In genomic region chr4:122892157-122892556, GRCm38 (mm10) we compare ENCODE assay signal across 8 mouse cellular contexts. TPM values are rescaled to one million over a fixed set of nuclear protein-coding genes. Genes with fewer than 3 reads are reported as not detected.
A peak's percentile ranks its signal among the peaks of the same experiment; 100 is the strongest.
DNase-seq lines count a peak whose midpoint lies in the region; ATAC-seq lines count a peak whose summit lies in the region.

No protein-coding gene starts in this region.

- H3K9ac ChIP-seq in heart, embryonic 13.5 days, result no peak overlapping the region
- H3K9ac ChIP-seq in neural tube, embryonic 15.5 days (replicated peaks), result no peak overlapping the region

- ATAC-seq in heart, embryonic 13.5 days (ENCODE audit: extremely low read depth, insufficient number of reproducible peaks, low FRiP score, low TSS enrichment), result no peak
- no peak for ATAC-seq in neural tube, embryonic 15.5 days (ENCODE audit: low FRiP score)

- DNase-seq in heart, postnatal 36 days, result no peak
- no peak for DNase-seq in neural tube, embryonic 10.5 days (ENCODE audit: extremely low spot score, low spot score)
- DNase-seq in liver, result peak; percentile 3
- peak; percentile 40 for DNase-seq in naive thymus-derived CD4-positive, alpha-beta T cell, adult 2 months (ENCODE audit: low read depth)
- DNase-seq in right cerebral cortex, postnatal 25 days, result no peak
- DNase-seq in thymus, postnatal 14 days, result no peak

- peak overlapping the region; percentile 76 for H3K27ac ChIP-seq in heart, embryonic 13.5 days (replicated peaks)
- peak overlapping the region; percentile 4; the same call in 1 of the 2 replicates for H3K27ac ChIP-seq in neural tube, embryonic 15.5 days (replicated peaks)

- no peak overlapping the region for H3K4me3 ChIP-seq in heart, embryonic 13.5 days
- no peak overlapping the region for H3K4me3 ChIP-seq in neural tube, embryonic 15.5 days (replicated peaks)

- H3K9me3 ChIP-seq in heart, embryonic 13.5 days, result no peaks in the 10 kb centered on the region
- no peaks in the 10 kb centered on the region for H3K9me3 ChIP-seq in neural tube, embryonic 15.5 days (replicated peaks)

- H3K4me1 ChIP-seq in heart, embryonic 13.5 days, result peaks cover 22% of the 10 kb centered on the region
- peaks cover 14% of the 10 kb centered on the region for H3K4me1 ChIP-seq in neural tube, embryonic 15.5 days

- intact Hi-C loops in heart, postnatal 36 days (cut with DNase I), result no loop called here

- H3K27me3 ChIP-seq in heart, embryonic 13.5 days (replicated peaks), result no peaks in the 10 kb centered on the region
- H3K27me3 ChIP-seq in neural tube, embryonic 15.5 days (replicated peaks), result no peaks in the 10 kb centered on the region

- no peak overlapping the region for H3K4me2 ChIP-seq in heart, embryonic 13.5 days
- no peak overlapping the region for H3K4me2 ChIP-seq in neural tube, embryonic 15.5 days

- 59% methylated on average over 5 of the region's 5 CpGs for whole genome bisulfite sequencing in heart, embryonic 13.5 days
- 85% methylated on average over 5 of the region's 5 CpGs for WGBS in neural tube, embryonic 15.5 days

- no peaks in the 10 kb centered on the region for H3K36me3 ChIP-seq in heart, embryonic 13.5 days
- no peaks in the 10 kb centered on the region for H3K36me3 ChIP-seq in neural tube, embryonic 15.5 days

RNA-seq across cellular contexts. Expression of gene Cap1, which starts 6.3 kb away (rescaled TPM):
- 49.7 and 50.8 TPM in 2 replicates for polyA plus RNA-seq in heart, embryonic 13.5 days (2015; fragmentation: Nextera tagmentation; extraction: Ambion mirVana)
- total RNA-seq in heart, postnatal 36 days (2021), result 10 to 100 TPM; 50.6 to 56.1 TPM
- polyA plus RNA-seq in neural tube, embryonic 15.5 days (2015; fragmentation: Nextera tagmentation; extraction: Ambion mirVana), result 73.5 and 78.6 TPM in 2 replicates

RNA-seq across cellular contexts. Expression of gene Ppt1, which starts 56.1 kb away (rescaled TPM):
- 61.2 and 65.4 TPM in 2 replicates for polyA plus RNA-seq in heart, embryonic 13.5 days (2015; fragmentation: Nextera tagmentation; extraction: Ambion mirVana)
- total RNA-seq in heart, postnatal 36 days (2021), result 10 to 100 TPM; 41.5 to 44.5 TPM
- 97.0 and 121 TPM in 2 replicates for polyA plus RNA-seq in neural tube, embryonic 15.5 days (2015; fragmentation: Nextera tagmentation; extraction: Ambion mirVana)

Comparison
In these comparisons a context has a peak if more than half of its experiments do, and no peak if none do; other contexts are left out.
1. DNase-seq: peak in liver (single experiment) and naive thymus-derived CD4-positive, alpha-beta T cell, adult 2 months (single experiment); none in heart, postnatal 36 days (0 of 2), neural tube, embryonic 10.5 days (single experiment), right cerebral cortex, postnatal 25 days (single experiment) and thymus, postnatal 14 days (single experiment).